Mouse (Mus musculus) brain, adult 10 weeks (tissue): ENCODE data around the gene Tgm6. TPM values are rescaled to one million over a fixed set of nuclear protein-coding genes. Genes with fewer than 3 reads are reported as not detected.

ENCODE experiments used
- polyA plus RNA-seq: library from polyadenylated mRNA; stranded (reverse); fragments of 350-450 nt; fragmentation: Illumina TruSeq; extraction: RNeasy Lipid Tissue Mini Kit (QIAGEN cat#74804); gene quantifications from one replicate; pipeline ENCODE4 v1.2.3, GENCODE M21; 2015; ENCODE audit warnings: low read depth, low replicate concordance

Tgm6 gene
- 0.13 TPM for polyA plus RNA-seq

GRCm38 (mm10) chr2:130112116-130112515 lies at the start of gene Tgm6:
TSS of gene Tgm6 (plus strand) at chr2:130112416.

GRCm38 (mm10) chr2:130178706-130179506 lies 66.7 kb downstream of the Tgm6 start, which contains the start of gene Snrpb:
TSS of gene Snrpb (minus strand) at chr2:130179403.

GRCm38 (mm10) chr2:130194894-130195293 lies 82.7 kb downstream of the Tgm6 start, which contains the start of gene Tmc2:
TSS of gene Tmc2 (plus strand) at chr2:130195194.

Other genes with a start within 250 kb of the Tgm6 start
- gene Tgm3, start 100.1 kb upstream of the Tgm6 start, polyA plus RNA-seq: 1.4 TPM
- gene Snrpb, start 67.0 kb downstream of the Tgm6 start, polyA plus RNA-seq: 149 TPM
- not detected for gene Tmc2, start 82.8 kb downstream of the Tgm6 start, polyA plus RNA-seq
- gene Nop56, start 162.0 kb downstream of the Tgm6 start, polyA plus RNA-seq: 130 TPM
- 376 TPM for gene Idh3b, start 172.1 kb downstream of the Tgm6 start, polyA plus RNA-seq
- 6.0 TPM for gene Ebf4, start 182.8 kb downstream of the Tgm6 start, polyA plus RNA-seq